Mouse (Mus musculus) olfactory bulb, adult 2 months (tissue): Measurements from ENCODE around the gene Arhgap10.

Experiments used
- CTCF ChIP-seq: fragments of 200-500 bp; IDR thresholded peaks from 2 replicates; pipeline ENCODE4 v1.5.1; 2012; ENCODE audit warnings: low read depth, mild to moderate bottlenecking, low read length, moderate library complexity; ENCODE audit not compliant: insufficient read depth
- POLR2A ChIP-seq: fragments of 200-500 bp; IDR thresholded peaks from 2 replicates; pipeline ENCODE4 v1.6.1; 2012; ENCODE audit warnings: mild to moderate bottlenecking, low read depth, low read length, moderate library complexity; ENCODE audit not compliant: insufficient read depth

- TF ChIP-seq CTCF: no peak
- no peak for TF ChIP-seq POLR2A
These were observed 303.1 kb downstream of the Arhgap10 start for GRCm38 (mm10) chr8:77214665-77215064.
